Mouse (Mus musculus) cerebellum, postnatal 25 days (tissue): ENCODE measurements around the gene Sigirr.

Experiments used
- DNase-seq, 2 experiments: peaks; one replicate each; pipeline ENCODE4 v3.0.0; 2021; ENCODE audit warnings: mixed read lengths in 2 of 2

Gene Sigirr

DNA sequence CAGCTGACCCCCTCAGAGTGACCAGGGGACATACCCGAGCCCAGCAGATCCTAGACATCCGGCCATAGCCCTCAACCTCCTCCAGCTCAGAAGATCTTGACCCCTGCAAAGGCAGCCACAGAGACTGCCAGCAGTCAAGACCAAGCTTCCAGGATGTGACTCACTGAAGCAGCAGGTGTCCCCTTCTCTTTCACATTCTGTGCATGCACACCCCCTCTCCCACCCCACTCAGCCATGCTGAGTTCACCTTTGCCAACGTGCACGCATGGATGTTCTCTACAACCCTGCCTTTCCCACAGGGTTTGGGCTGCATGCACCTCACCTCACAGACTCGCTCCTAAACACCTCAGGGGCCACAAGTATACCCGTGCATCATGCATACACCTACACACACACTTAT lies 4.4 kb downstream of the Sigirr start:
- no peak for DNase-seq

DNA sequence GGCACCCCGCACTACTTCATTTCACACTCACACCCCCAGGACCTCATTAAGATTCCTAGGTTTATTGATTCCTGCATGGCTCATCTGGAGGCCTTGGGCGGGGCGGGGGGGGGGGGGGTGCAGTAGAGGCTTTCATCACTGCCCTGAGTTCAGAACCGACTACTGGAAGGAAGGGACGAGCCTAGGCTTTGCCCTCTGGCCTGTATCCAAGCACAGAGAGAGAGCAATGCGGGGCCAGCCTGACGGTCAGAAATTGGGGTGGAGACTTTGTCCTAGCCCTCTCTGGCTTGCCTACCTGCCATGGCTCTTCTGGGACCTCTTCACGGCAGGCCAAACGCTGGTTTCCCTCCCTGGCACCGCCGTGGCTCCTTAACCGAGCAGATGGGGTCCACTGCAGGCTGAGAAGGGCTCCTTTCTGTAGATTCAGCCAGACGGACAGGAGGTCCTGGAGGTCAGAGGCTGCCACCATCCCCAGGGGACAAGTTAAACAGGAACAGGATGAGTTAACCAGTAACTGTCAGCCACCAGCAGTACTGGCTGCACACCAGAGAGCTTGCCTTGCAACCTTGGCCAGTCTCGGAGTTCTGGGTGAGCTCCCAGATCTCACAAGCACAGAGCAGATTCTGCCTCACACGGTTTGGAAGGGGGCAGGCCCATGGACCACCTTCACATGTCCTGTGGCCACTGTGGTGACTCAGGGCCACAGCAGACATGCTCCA lies 5.7 kb downstream of the Sigirr start:
- no peak for DNase-seq

DNA sequence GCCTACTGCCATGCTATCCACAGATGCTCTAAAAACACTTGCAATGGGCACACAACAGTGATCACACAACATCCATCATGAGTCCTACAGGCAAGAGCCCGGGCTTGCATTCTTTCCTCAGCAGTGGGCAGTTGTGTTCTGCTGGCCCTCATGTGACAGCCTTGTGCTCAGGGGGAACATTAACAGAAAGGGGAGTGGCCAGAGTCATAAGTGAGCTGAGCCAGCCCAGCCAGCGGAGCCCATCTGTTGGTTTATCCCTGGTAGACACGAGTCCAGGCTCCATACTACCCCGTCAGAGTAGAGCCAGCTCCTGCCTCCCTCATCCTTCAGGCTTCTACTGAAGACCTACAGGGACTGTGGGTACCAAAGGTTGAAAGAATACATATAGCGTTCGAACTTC lies 6.4 kb downstream of the Sigirr start:
- DNase-seq = no peak

GRCm38 (mm10) chr7:141092051-141092735 lies 8.2 kb downstream of the Sigirr start:
- DNase-seq = peak; percentile 73 to 85

DNA sequence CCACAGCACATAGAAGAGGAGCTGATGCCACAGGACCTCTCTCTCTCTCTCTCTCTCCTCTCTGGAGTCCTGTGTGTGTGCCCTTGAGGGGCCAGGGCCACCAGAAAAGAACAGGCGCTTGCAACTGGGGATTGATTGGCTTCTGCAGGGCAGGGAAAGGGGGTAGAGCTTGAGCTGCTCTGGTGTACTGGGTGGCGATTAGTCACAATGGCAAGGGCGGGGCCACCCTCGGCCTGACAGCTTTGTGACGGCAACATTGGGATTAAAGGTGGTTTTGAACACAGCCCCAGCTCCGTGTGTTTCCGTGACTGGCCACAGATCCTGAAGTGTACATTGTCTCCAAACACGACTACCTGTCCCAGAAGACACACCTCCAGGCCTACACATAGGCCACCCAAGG lies 10.1 kb downstream of the Sigirr start:
- DNase-seq = no peak

DNA sequence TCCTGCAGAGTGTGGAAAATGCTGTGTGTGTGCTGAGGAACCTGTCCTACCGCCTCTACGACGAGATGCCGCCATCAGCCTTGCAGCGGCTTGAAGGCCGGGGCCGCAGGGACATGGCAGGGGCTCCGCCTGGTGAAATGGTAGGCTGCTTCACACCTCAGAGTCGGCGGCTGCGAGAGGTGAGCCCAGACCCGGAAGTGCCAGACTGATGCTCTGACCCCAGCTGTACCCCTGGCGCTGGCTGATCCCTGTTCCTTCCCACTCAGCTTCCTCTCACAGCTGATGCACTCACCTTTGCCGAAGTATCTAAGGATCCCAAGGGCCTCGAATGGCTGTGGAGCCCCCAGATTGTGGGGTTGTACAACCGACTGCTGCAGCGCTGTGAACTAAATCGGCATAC lies 11.9 kb downstream of the Sigirr start:
- DNase-seq = no peak

GRCm38 (mm10) chr7:141087894-141088293 lies 12.5 kb downstream of the Sigirr start:
- no peak for DNase-seq

GRCm38 (mm10) chr7:141079481-141080449 lies 20.6 kb downstream of the Sigirr start:
- no peak for DNase-seq

DNA sequence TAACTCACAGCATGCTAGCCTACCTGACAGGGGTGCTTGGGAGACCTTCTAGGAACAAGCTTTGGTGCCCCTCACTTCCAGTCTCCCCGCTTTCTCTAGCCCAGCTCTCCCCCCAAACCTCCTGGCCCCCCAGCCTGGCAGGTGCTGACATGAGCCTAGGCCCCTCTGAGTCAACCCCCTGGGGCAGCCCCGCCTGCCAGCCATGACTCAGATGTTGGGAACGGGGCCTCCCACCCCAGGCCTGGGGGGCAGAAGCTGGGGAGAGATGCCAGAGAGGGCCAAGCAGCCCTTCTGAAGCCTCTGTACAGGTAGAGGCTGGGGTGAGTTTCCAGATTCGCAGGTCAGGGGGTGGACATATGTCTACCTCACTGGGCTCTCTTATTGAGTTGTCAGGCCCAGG lies 21.5 kb downstream of the Sigirr start:
- no peak for DNase-seq

DNA sequence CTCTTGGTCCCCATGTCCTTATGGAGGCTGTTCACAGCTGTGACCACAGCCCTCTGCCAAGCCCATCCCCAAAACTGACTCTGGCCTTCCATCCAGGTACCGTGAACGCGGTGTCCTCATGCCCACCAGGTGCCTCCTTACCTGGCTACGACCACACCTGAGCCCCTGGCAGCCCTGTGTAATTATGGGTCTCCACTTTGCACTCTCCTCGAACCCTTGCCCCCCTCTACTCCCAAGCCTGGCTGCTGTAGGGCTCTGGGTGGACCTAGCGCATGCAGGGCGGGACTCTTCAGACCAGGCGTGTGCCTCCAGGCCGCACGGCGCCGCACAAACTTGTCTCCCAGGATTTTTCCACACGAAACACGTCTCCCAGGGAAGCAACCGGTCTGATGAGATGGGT lies 22.5 kb downstream of the Sigirr start, which contains the start of gene Pkp3:
Gene Pkp3, plus strand, starts transcription at position 378 of the 400 bp plus-strand sequence.
- no peak for DNase-seq

DNA sequence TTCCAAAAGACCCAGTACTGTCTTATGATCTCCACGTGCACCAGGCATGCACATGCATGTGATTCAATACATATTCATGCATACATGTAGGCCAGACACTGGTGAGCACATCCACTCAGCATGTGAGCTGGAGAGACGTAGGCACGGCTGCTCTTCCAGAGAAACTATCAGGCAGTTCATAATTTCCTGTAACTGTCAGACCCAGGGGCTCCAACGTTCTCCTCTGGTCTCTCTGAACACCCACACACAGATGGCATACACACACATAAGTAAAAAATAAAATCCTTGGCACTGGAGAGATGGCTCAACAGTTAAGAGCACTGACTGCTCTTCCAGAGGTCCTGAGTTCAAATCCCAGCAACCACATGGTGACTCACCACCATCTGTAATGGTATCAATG lies 26.6 kb downstream of the Sigirr start:
- no peak for DNase-seq

GRCm38 (mm10) chr7:141072017-141072745 lies 28.2 kb downstream of the Sigirr start:
- DNase-seq = peak in 1 of 2 experiments; percentile 47

DNA sequence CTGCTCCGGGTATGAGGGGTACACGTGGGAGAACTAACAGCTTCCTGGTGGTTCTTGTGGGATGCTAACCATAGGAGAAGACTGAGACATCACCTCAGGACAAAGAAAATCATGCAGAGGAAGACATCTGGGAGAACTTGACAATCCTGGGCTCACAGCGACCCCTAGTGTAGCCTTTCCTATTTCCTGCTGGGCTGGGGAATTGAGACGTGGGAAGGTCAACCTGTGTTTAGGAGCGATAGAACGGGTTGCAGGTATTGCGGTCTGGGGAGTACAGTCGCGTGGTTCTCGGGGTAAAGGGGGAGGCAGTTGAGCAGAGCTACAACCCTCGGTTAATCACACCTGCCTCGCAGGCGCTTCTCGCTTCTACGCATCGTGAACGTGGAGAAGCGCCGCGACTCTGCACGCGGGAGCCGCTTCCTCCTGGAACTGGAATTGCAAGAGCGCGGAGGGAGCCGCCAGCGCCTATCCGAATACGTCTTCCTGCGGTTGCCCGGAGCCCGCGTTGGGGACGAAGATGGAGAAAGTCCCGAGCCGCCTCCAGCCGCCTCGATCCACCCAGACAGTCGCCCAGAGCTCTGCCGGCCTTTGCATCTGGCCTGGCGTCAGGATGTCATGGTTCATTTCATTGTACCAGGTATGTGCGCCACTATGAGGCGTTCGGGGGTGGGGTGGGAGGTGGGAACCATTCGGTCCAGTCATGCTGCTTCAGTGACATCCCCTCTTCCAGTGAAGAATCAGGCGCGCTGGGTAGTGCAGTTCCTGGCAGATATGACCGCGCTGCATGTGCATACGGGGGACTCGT lies 30.1 kb downstream of the Sigirr start:
- peak; percentile 68 to 81 for DNase-seq

DNA sequence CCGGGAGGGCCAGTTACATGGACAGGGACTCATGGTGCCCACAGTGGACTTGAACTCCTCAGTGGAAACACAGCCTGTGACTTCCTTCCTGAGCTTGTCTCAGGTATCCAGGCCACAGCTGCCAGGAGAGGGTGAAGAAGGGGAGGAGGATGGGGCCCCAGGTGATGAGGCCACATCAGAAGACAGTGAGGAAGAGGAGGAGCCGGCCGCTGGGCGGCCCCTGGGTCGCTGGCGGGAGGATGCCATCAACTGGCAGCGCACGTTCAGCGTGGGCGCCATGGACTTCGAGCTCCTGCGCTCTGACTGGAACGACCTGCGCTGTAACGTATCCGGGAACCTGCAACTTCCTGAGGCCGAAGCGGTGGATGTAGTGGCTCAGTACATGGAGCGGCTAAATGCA lies 32.0 kb downstream of the Sigirr start:
- no peak for DNase-seq

- DNase-seq = no peak
These were observed 35.8 kb downstream of the Sigirr start for GRCm38 (mm10) chr7:141064576-141064975.

DNA sequence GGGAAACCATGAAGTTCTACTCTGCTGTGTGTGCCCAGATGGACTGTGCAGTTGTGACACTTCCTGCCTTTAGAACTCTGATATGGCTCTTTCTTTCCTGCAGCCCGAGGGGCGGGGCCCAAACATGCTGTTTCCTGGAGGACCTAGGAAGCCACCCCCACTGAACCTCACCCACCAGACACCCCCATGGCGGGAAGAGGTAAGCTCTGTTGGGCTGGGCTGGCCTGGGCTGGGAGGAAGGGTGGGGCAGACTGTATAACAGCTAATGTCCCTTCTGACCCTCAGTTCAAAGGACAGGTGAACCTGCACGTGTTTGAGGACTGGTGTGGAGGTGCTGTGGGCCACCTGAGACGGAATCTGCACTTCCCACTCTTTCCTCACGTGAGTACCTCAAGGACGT lies 36.2 kb downstream of the Sigirr start:
- DNase-seq = no peak

DNA sequence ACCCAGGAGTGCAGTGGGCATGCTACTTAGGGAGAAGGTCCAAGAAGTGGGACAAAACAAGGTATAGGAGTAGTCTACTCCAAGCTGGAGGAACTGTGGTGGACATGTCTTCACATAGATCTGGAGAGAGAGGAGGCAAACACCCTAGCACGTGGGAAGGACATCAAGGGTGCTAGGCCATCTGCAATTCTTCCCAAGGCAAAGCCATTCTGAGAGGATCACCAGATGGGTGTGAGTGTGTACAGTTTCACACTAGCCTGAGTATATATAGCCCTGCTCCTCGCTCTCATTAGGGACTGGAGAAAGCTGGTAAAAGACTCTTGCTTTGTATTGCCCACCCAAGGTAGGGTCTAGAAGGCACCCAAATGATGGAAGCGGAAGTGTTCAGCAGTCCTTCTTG lies 37.0 kb downstream of the Sigirr start:
- no peak for DNase-seq

DNA sequence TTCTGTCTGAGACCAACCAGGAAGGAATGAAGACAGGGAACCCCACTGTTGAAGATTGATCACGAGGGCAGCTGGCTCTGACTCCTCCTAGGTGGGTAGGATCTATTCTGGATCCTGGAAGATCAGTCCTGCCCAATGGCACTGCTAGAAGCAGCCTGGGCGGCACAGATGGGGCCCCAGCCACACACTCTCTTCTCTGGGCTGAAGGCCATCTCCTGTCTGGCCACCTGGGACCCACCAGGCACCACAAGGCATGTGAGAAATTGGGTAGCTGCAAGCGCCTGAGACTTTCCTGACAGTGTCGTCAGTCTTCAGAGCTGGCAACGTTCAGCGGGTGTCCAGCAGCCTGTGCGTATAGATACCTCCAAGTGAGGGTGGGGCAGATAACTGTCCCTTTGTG lies 37.8 kb downstream of the Sigirr start:
- peak; percentile 63 to 76 for DNase-seq

DNA sequence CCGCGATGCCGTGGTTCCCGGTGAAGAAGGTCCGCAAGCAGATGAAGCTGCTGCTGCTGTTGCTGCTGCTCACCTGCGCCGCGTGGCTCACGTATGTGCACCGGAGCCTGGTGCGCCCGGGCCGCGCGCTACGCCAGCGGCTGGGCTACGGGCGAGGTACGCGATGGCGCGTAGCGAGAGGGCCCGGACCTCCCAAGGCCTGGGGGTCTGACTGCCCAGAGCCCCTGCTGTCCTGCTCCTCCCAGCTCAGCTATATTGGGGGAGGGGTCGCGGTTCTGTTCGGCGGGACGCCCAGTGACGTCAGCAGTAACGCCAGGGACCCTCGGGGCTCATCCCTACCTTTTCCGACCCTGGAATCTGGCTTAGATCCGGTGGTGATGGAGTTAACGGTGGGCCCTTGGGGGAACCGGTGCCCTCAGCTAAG lies 39.1 kb downstream of the Sigirr start:
- peak in 1 of 2 experiments; percentile 56 for DNase-seq

DNA sequence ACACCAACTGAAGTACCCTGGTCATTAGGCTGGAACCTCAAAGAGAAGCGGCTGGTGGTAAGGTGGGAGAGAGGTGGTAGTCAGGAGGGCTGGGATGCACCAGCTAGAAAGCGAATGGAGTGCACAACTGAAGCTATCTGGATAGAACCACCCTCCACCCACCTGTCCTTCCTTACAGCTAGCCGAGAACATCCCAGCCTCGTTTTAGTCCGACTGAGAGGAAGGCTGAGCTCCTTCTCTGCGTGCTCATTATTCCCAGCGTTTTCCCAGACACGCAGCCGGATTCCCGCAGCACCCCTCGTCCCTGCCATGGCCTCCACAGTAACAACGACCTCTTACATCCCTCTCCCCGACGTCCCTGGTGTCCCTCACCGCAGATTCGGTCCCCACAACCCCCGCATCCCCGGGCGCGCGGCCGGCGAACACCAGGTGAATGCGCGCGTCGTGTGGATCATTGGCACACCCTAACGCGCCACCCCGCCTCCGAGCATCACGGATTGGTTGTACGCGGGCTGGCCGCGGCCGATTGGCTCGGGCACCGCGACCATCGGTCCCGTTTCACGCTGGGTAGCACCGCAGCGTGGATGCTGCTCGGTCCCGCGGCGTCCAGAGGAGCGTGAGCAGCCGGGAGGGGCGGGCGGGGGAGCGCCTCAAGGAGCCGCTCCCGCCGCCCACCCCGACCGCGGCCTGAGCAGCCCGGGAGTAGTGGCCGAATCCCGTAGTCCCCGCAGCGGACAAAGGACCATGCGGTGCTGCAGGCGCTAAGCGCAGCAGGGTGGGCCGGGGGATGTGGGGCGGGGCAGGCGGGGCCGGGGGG lies 39.7 kb downstream of the Sigirr start, which contains the start of gene B4galnt4:
Gene B4galnt4, plus strand, starts transcription at position 679 of the 817 bp plus-strand sequence.
- DNase-seq = peak; percentile 95 to 97

GRCm38 (mm10) chr7:141059929-141060328 lies 40.4 kb downstream of the Sigirr start:
- peak in 1 of 2 experiments; percentile 24 for DNase-seq
